Mouse (Mus musculus): ENCODE data around the gene Slc26a10.

Slc26a10 gene

GRCm38 (mm10) chr10:127179871-127180694, at the start of gene Slc26a10:
Slc26a10 (minus strand) TSS chr10:127180645.
- no peak for DNase-seq

DNA sequence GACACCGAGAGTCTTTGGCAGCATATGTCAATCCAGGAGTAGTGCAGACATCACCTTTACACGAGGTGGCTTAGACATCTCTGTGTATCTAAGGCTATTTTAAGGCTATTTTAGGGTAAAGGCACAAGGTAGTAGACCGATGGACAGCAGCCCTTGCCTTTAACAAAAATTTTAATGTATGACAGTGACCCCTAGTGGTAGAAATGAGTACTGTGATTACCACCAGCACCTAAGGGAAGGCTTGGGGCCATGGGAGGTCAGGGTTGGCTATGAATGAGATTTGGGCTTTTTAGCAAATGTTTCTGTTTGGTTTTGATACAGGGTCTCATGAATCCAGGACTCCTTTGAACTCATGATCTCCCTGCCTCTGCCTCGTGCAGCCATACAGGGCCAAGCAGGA, 48.5 kb upstream of the Slc26a10 start:
- DNase-seq: peak; percentile 69

DNA sequence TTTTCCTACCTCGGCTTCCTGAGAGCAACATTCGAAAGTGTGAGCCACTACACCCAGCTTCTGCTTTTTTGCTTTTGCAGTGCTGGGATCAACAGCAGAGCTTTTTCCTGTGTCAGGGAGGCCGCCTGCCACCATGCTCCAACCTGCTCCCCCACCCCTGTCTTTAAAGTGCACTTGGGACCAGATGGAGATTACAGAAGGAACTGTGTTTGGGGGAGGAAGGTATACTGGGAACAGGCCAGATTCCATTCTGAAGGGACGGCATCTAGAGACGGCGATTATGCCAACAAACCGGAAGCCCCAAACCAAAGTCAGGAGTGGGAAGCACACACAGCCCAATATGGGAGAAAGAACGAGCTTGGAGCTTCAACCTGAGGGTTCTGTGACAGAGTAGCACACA, 46.7 kb upstream of the Slc26a10 start:
- no peak for DNase-seq

GRCm38 (mm10) chr10:127226318-127226895, 46.0 kb upstream of the Slc26a10 start:
- DNase-seq: peak; percentile 40

- no peak for DNase-seq
Measured at GRCm38 (mm10) chr10:127225732-127226131, 45.3 kb upstream of the Slc26a10 start.

DNA sequence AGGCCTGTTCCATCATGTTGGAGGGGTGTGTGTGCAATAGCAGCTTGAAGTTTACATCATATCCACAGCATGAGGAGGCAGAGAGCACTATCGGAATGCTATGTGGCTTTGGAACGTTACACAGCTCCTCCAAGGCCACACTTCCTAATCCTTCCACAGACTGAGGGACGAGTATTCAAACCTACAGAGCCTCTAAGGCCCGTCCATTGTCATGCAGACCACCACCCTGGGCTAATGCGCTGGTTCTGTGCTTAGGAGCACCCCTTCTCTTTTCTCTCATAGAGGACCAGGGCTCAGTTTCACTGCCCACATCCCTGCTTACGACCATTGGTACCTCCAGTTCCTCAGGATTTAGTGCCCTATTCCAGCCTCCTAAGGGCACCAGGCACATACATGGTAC, 44.8 kb upstream of the Slc26a10 start:
- no peak for DNase-seq

- no peak for DNase-seq
Measured at GRCm38 (mm10) chr10:127218339-127218738, 37.9 kb upstream of the Slc26a10 start.

DNA sequence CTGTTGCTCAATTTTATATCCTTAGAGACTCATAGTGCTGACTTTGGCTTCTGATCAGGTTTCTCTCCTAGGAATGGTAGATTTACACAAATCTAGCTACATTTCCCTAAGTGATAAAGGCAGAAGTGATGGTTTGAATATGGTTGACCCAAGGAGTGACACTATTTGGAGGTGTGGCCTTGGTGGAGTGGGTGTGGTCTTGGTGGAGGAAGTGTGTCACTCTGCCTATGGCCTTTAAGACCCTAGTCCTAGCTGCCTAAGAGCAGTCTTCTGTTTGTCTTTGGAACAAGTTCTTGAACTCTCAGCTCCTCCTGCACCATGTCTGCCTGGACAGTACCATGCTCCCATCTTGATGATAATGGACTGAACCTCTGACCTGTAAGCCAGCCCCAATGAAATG, 36.7 kb upstream of the Slc26a10 start:
- DNase-seq: no peak

- DNase-seq: no peak
Measured at GRCm38 (mm10) chr10:127216456-127216855, 36.0 kb upstream of the Slc26a10 start.

DNA sequence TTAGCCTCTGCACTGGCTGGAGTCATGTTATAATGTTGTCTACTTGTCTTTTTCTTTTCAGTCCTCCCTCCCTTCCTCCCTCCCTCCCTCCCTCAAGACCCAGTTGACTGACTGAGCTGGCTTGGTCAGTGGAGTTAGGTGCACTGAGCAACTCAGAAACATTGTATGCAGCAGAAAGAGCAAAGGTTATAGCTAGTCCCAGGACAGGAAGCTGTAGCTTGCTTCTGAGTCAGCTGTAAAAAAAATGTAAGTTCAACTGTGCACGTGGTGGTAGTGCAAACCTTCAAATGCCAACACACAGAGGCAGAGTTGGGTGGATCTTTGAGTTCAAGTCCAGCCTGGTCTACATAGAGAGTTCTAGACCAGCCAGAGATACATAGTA, 34.0 kb upstream of the Slc26a10 start:
- no peak for DNase-seq

GRCm38 (mm10) chr10:127213704-127214421, 33.4 kb upstream of the Slc26a10 start:
- DNase-seq: no peak

- DNase-seq: no peak
Measured at GRCm38 (mm10) chr10:127213272-127213671, 32.8 kb upstream of the Slc26a10 start.

DNA sequence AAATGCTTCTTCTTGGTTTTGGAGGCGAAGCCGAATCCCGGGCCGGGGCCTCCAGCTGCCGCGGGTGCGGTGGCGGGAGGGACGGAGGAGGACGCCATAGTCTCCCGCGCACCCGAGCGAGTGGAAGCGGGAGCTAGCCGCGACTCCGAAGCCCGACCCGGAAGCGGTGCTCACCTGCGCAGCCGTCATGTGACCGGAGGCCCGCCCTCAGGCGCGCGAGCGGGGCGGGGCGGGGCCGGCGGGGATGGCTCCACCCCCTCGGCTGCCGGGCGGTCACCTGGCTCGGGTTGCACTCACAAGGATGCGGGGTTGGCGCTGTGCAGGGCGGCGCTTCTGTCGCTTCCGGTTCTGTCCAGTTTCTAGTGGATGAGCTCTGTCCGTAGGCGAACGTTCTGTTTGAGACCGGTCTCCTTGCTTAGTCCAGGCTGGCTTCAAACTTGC, 31.0 kb upstream of the Slc26a10 start, which contains the start of gene Pip4k2c:
Gene Pip4k2c, minus strand, starts transcription at position 172 of the 441 bp plus-strand sequence.
- DNase-seq: peak; percentile 96

DNA sequence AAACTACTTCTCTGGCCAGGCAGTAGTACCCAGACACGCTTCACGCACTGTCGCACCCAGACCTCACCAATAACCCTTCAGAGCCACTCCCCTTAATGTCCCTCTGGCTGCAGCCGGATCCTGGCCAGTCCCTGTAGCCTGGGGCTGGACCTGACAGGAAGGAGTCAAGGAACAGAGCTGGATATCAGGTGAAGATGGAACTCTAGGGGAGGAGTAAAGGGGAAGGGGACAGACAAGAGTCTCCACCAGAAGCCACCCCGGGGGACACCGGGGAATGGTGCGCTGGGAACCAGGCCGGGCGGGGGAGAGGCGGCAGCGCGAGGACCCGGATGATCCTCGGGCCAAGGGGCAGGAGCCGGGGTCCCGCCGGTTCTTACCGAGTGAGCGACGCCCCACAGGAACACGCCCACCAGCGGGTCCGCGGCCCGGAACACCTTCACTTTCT, 30.5 kb upstream of the Slc26a10 start:
- peak; percentile 84 for DNase-seq

- no peak for DNase-seq
Measured at GRCm38 (mm10) chr10:127209928-127210570, 29.6 kb upstream of the Slc26a10 start.

- DNase-seq: no peak
Measured at GRCm38 (mm10) chr10:127208921-127209320, 28.5 kb upstream of the Slc26a10 start.

GRCm38 (mm10) chr10:127205373-127205772, 24.9 kb upstream of the Slc26a10 start:
- DNase-seq: no peak

DNA sequence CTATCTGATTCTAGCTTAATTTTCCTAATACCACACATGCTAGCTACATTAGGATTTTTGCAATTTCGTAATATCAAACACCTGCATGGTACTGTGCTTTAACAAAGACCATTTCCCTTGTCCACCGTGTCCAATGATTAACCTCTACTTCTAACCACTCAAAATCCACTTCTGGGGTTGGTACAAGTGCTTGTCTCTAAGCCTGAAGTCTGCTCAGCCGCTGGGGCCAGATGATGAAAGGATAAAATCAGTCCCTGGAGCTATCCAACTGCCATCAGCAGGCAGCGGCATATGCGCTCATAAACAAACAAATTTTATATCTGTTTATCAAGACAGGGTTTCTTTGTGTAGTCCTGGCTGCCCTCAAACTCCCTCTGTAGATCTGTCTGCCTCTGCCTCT, 24.1 kb upstream of the Slc26a10 start:
- no peak for DNase-seq

DNA sequence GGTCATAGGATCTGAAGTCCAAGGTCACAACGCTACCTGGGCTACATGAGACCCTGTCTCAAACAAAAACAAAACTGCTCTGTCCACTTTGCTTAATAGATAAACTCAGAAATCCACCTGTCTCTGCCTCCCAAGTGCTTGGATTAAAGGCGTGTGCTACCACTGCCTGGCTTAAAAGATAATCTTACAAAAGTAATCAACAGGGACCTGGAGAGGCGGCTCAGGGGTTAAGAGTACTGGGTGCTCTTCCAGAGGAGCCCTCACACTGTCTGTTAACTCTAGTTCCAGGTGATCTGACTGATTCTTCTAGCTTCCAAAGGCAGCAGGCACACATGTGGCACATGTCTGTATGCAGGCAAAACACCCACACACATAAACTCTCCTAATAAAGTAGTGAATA, 22.7 kb upstream of the Slc26a10 start:
- no peak for DNase-seq

GRCm38 (mm10) chr10:127200279-127200678, 19.8 kb upstream of the Slc26a10 start:
- no peak for DNase-seq

DNA sequence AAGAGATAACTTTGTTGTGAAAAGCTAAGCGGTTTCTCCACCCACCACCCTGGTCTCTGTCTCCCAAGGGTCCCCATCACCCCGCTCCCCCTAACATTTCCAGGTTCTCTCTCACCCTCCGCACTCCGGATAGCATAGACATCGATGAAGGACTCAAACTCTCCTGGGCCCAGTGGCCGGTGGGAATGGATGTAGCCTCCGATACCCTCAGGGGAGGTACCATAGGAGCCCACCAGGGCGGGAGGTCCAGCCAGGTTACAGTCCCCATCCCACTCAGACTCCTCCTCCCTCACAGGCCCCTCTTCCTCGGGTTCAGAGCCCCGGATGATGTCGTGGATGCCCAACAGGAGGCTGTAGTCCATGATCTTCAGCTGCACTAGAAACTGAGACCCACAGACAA, 19.0 kb upstream of the Slc26a10 start:
- DNase-seq: no peak

GRCm38 (mm10) chr10:127199068-127199467, 18.6 kb upstream of the Slc26a10 start:
- no peak for DNase-seq

DNA sequence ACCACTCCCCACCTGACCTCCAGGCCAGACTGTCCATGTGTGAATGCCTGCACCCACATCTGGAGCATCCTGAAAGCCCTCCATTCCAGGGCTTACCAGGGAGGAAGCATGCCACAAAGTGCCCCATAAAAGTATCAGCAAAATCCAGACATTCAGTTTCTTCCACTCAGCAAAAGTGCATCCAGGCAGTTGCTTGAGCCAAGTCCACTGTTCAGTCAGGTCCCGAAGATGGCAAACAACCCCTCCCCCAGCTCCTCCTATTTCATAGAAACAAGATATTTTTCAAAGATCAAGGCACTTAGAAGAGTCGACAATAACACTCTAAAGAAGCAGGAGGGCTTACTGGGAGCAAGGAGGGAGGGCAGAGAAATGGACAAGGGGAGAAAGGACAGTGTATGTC, 18.0 kb upstream of the Slc26a10 start:
- DNase-seq: no peak
